Mouse (Mus musculus): Measurements from ENCODE around the gene Acrv1. TPM values are rescaled to one million over a fixed set of nuclear protein-coding genes. Genes with fewer than 3 reads are reported as not detected.
"Not testable (repeated sequence)": the region's sequence is repeated elsewhere in the genome, so short reads cannot be mapped to it uniquely, and the experiment has no call there.

Gene Acrv1
- polyA plus RNA-seq (2015; fragmentation: Nextera tagmentation; extraction: Ambion mirVana), result not detected in 2 replicates

- no peaks in the 10 kb centered on the region for H3K27me3 ChIP-seq
- ATAC-seq (replicated peaks; ENCODE audit: insufficient number of reproducible peaks, insufficient read depth, low FRiP score, low read depth), result no peak
These were observed at the start of gene Acrv1 for GRCm38 (mm10) chr9:36692920-36693319. TSS of gene Acrv1 (plus strand) at chr9:36693220.

GRCm38 (mm10) chr9:36643276-36643675 is 49.7 kb upstream of the Acrv1 start, which contains the start of gene A630095E13Rik:
TSS of gene A630095E13Rik (minus strand) at chr9:36643376.
- not testable (repeated sequence) for H3K27ac ChIP-seq; H3K4me1 ChIP-seq (replicated peaks); H3K36me3 ChIP-seq; H3K27me3 ChIP-seq; H3K9ac ChIP-seq; H3K4me3 ChIP-seq; ATAC-seq (replicated peaks; ENCODE audit: insufficient number of reproducible peaks, insufficient read depth, low FRiP score, low read depth); H3K4me2 ChIP-seq; H3K9me3 ChIP-seq (replicated peaks)
- WGBS, result 50% methylated on average over 3 of the region's 3 CpGs

More at GRCm38 (mm10) chr9:36692920-36693319, at the start of gene Acrv1:
- Histone ChIP-seq H3K9me3 (replicated peaks) (no peaks in the 10 kb centered on the region), H3K4me2 (no peak within 1 kb of the TSS), H3K4me3 (no peak within 1 kb of the TSS), H3K36me3 (no peaks in the 10 kb centered on the region), H3K27ac (no peak within 1 kb of the TSS), H3K9ac (no peak within 1 kb of the TSS), H3K4me1 (replicated peaks) (no peaks in the 10 kb centered on the region)
- WGBS, result 68% methylated on average over 1 of the region's 1 CpGs

- no peak overlapping the region for H3K9ac ChIP-seq
- no peak overlapping the region for H3K4me3 ChIP-seq
- H3K27me3 ChIP-seq, result no peaks in the 10 kb centered on the region
- ATAC-seq (replicated peaks; ENCODE audit: insufficient number of reproducible peaks, insufficient read depth, low FRiP score, low read depth), result no peak
- WGBS, result 42% methylated on average over 2 of the region's 2 CpGs
- H3K27ac ChIP-seq, result no peak overlapping the region
- H3K9me3 ChIP-seq (replicated peaks), result no peaks in the 10 kb centered on the region
- H3K4me1 ChIP-seq (replicated peaks), result no peaks in the 10 kb centered on the region
- H3K36me3 ChIP-seq, result no peaks in the 10 kb centered on the region
- H3K4me2 ChIP-seq, result no peak overlapping the region
These were observed 11.6 kb upstream of the Acrv1 start for GRCm38 (mm10) chr9:36681424-36681823.

- Histone ChIP-seq H3K4me3 (no peak overlapping the region), H3K9me3 (replicated peaks) (no peaks in the 10 kb centered on the region), H3K27me3 (no peaks in the 10 kb centered on the region), H3K4me2 (no peak overlapping the region), H3K27ac (no peak overlapping the region), H3K9ac (no peak overlapping the region), H3K4me1 (replicated peaks) (no peaks in the 10 kb centered on the region), H3K36me3 (no peaks in the 10 kb centered on the region)
- no peak for ATAC-seq (replicated peaks; ENCODE audit: insufficient number of reproducible peaks, insufficient read depth, low FRiP score, low read depth)
These were observed 5.7 kb upstream of the Acrv1 start for GRCm38 (mm10) chr9:36687329-36687728.

- H3K9ac ChIP-seq, result no peak overlapping the region
- no peaks in the 10 kb centered on the region for H3K4me1 ChIP-seq (replicated peaks)
- no peaks in the 10 kb centered on the region for H3K9me3 ChIP-seq (replicated peaks)
- no peaks in the 10 kb centered on the region for H3K27me3 ChIP-seq
- no peaks in the 10 kb centered on the region for H3K36me3 ChIP-seq
- ATAC-seq (replicated peaks; ENCODE audit: insufficient number of reproducible peaks, insufficient read depth, low FRiP score, low read depth), result no peak
- WGBS, result 87% methylated on average over 10 of the region's 10 CpGs
- no peak overlapping the region for H3K4me3 ChIP-seq
- H3K27ac ChIP-seq, result no peak overlapping the region
- H3K4me2 ChIP-seq, result no peak overlapping the region
These were observed 1.3 kb downstream of the Acrv1 start for GRCm38 (mm10) chr9:36694276-36694675.

GRCm38 (mm10) chr9:36705923-36706322 is 12.9 kb downstream of the Acrv1 start:
- Histone ChIP-seq H3K4me2 (no peak overlapping the region), H3K4me3 (no peak overlapping the region), H3K36me3 (peaks cover 3% of the 10 kb centered on the region; the same call in 1 of the 2 replicates), H3K27ac (peak overlapping the region; percentile 38), H3K9me3 (replicated peaks) (no peaks in the 10 kb centered on the region), H3K9ac (no peak overlapping the region), H3K4me1 (replicated peaks) (peaks cover 5% of the 10 kb centered on the region), H3K27me3 (no peaks in the 10 kb centered on the region)
- 0 out of 2 replicates have a peak, but pooled peaks have one; percentile 67 for ATAC-seq (replicated peaks; ENCODE audit: insufficient number of reproducible peaks, insufficient read depth, low FRiP score, low read depth)
- WGBS, result 47% methylated on average over 3 of the region's 3 CpGs

GRCm38 (mm10) chr9:36707304-36707703 is 14.3 kb downstream of the Acrv1 start:
- Histone ChIP-seq H3K9ac (no peak overlapping the region), H3K4me3 (no peak overlapping the region), H3K27me3 (no peaks in the 10 kb centered on the region), H3K9me3 (replicated peaks) (no peaks in the 10 kb centered on the region), H3K36me3 (peaks cover 3% of the 10 kb centered on the region; the same call in 1 of the 2 replicates), H3K27ac (no peak overlapping the region), H3K4me2 (no peak overlapping the region), H3K4me1 (replicated peaks) (peaks cover 5% of the 10 kb centered on the region)
- no peak for ATAC-seq (replicated peaks; ENCODE audit: insufficient number of reproducible peaks, insufficient read depth, low FRiP score, low read depth)
- WGBS, result 85% methylated on average over 6 of the region's 6 CpGs

GRCm38 (mm10) chr9:36716624-36717023 is 23.6 kb downstream of the Acrv1 start:
- no peaks in the 10 kb centered on the region for H3K27me3 ChIP-seq
- H3K4me2 ChIP-seq, result no peak overlapping the region
- H3K9me3 ChIP-seq (replicated peaks), result no peaks in the 10 kb centered on the region
- ATAC-seq (replicated peaks; ENCODE audit: insufficient number of reproducible peaks, insufficient read depth, low FRiP score, low read depth), result no peak
- H3K9ac ChIP-seq, result no peak overlapping the region
- no peak overlapping the region for H3K4me3 ChIP-seq
- H3K27ac ChIP-seq, result no peak overlapping the region
- peaks cover 21% of the 10 kb centered on the region for H3K36me3 ChIP-seq
- H3K4me1 ChIP-seq (replicated peaks), result no peaks in the 10 kb centered on the region
- WGBS, result 73% methylated on average over 3 of the region's 3 CpGs

- H3K4me2 ChIP-seq, result peak overlapping the region; percentile 97
- H3K9me3 ChIP-seq (replicated peaks), result no peaks in the 10 kb centered on the region
- WGBS, result under 1% methylated on average over 53 of the region's 53 CpGs
- H3K27me3 ChIP-seq, result no peaks in the 10 kb centered on the region
- ATAC-seq (replicated peaks; ENCODE audit: insufficient number of reproducible peaks, insufficient read depth, low FRiP score, low read depth), result peak; percentile 92
- H3K27ac ChIP-seq, result peak overlapping the region; percentile 92
- peak overlapping the region; percentile 84 for H3K4me3 ChIP-seq
- H3K9ac ChIP-seq, result peak overlapping the region; percentile 77
- peaks cover 13% of the 10 kb centered on the region for H3K4me1 ChIP-seq (replicated peaks)
- peaks cover 13% of the 10 kb centered on the region; the same call in 1 of the 2 replicates for H3K36me3 ChIP-seq
These were observed 33.4 kb downstream of the Acrv1 start for GRCm38 (mm10) chr9:36726131-36727033.

- Histone ChIP-seq H3K4me2 (peak within 1 kb of the TSS; percentile 97), H3K27me3 (no peaks in the 10 kb centered on the region), H3K9me3 (replicated peaks) (no peaks in the 10 kb centered on the region), H3K9ac (peak within 1 kb of the TSS; percentile 77), H3K36me3 (peaks cover 11% of the 10 kb centered on the region), H3K4me1 (replicated peaks) (peaks cover 13% of the 10 kb centered on the region), H3K27ac (peak within 1 kb of the TSS; percentile 92), H3K4me3 (peak within 1 kb of the TSS; percentile 84)
- 2% methylated on average over 12 of the region's 12 CpGs for WGBS
- ATAC-seq (replicated peaks; ENCODE audit: insufficient number of reproducible peaks, insufficient read depth, low FRiP score, low read depth), result peak; percentile 11; the same call in 1 of the 2 replicates
These were observed 34.2 kb downstream of the Acrv1 start, which contains the start of gene Chek1 for GRCm38 (mm10) chr9:36727034-36727755. TSS of gene Chek1 (minus strand) at chr9:36727065.

All from heart, embryonic 15.5 days (tissue).